Mouse (Mus musculus): ENCODE results near the gene Gm49383. TPM values are rescaled to one million over a fixed set of nuclear protein-coding genes. Genes with fewer than 3 reads are reported as not detected.
"Not testable (repeated sequence)": the region's sequence is repeated elsewhere in the genome, so short reads cannot be mapped to it uniquely, and the experiment has no call there.

Gene Gm49383
- total RNA-seq, 2 experiments from 2014 or later = 4.9 to 6.3 TPM

DNA sequence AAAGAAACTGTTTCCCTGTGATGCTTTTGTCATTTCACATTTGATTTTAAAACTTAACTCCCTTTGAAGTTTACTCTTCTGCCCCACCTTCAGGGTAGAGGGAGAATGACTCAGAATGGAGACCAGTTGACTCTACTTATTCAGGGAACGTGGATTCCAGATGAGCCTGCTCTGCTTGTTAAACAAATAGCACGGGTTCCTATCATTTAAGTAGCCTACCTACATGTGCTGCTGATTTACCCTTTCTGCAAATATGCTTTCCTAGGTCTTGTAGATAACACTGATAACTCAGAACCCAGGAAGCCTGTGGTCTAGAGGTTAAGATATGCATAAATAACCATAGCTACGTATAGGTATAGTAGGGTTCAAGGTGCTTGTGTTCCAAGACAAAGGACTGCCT is 32.0 kb downstream of the Gm49383 start:
- no peak for DNase-seq

DNA sequence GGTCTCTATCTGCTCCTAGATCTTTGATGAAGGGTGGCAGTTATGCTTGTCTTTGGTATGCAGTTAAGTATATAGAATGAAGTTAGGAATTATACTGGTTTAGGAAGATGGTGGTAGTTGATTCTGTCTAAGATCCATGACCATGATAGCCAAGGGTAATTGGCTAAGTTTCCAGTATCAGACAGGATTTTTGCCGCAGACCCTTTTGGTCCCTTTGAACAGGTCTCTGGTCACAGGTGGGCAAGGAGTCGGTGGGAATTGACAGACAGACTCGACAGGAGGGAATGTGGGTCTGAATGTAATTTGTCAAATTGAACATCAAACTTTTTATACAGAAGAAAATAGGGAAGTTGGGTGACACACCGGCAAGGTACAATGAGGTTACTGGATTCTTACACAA is 33.3 kb downstream of the Gm49383 start:
- DNase-seq = not testable (repeated sequence)

DNA sequence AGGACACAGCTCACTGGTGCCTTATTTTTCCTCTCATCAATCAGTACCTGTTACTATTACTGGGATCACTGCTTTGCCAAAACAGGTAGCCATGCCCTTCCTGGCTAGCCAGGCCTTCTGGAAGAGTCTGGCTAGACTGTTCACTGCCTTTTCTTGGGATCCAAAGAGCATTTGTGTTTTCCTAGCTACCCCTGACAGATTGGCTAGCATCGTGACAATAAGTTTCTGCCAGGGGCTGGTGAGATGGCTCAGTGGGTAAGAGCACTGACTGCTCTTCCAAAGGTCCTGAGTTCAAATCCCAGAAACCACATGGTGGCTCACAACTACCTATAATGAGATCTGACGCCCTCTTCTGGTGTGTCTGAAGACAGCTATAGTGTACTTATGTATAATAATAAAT is 36.2 kb downstream of the Gm49383 start:
- DNase-seq = not testable (repeated sequence)

DNA sequence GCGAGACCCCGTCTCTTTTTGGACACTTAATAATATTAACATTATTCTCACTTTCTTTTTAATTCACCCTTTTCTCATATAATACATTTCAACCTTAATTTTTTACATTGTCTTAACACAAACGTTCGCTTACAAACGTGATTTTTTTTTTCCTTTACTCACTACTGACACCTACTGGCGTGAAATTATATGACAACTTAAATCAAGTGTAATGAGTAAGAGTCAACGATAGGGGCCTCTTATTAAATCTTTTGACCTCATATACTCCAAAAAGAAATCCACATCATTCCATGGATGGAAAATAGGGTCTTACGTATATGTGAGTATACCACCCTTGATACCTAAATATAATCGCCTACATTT is 37.3 kb downstream of the Gm49383 start:
- DNase-seq = peak in 1 of 2 experiments; percentile 20

DNA sequence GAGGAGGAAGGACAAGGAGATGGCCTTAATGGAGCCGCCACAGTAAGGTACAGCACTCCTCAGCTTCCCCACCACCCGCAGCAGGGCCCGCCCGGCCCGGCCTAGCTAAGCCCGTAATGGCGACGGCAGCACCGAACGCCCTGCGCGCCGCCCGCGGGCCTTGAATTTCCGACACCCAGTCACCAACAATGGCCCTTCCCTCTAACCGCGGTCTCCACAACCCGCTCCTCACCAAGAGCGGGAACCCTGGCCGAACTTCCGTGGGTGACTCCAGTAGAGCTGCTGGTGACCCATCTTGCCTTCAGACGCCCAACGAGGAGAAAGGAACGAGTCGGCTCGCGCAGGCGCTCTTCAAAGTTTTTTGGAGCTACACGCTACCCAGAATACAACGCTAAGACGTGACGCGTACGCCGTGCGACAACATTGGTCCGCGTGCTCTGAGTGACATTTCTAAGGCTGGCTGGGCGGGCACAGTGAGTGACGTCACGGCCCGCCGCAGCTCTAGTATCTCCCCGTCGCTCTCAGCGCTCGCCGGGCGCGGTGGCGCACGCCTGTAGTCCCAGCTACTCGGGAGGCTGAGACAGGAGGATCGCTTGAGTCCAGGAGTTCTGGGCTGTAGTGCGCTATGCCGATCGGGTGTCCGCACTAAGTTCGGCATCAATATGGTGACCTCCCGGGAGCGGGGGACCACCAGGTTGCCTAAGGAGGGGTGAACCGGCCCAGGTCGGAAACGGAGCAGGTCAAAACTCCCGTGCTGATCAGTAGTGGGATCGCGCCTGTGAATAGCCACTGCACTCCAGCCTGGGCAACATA is 37.9 kb downstream of the Gm49383 start, which contains the start of gene Rps29:
Gene Rps29, minus strand, starts transcription at position 422 of the 813 bp plus-strand sequence.
- peak; percentile 95 to 96 for DNase-seq

DNA sequence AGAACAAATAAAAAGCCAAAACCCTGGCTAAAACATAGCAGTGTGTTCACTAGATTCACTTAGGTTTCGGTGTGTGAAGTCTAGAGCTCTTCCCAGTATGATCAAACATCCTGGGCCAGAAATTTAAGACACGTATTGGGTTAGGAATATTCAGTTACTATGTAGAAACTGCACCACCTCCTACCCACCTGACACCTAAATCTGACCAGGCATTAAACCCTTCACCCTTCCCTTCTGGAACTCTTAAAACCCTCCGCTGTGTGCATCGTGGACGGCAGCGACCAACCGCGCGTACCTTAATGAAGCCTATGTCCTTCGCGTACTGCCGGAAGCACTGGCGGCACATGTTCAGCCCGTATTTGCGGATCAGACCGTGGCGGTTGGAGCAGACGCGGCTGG is 38.5 kb downstream of the Gm49383 start:
- DNase-seq = no peak

DNA sequence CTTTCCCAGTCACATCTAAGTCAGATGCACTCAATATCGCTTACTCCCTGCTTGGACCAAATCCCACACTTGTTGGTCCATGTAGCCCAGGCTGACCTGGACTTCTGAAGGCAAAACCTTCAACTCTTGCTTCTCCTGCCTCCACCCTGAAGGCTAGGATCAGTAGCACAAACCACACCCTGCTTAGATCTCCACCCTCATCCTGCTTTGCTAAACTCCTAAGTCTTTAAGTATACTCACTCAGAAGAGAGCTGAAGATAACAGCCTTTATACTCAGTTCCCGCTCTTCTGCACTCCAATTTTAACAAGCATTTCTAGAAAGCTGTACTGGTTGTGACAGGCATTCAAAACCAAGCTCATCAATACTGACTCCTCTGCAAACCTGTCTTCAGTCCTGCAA is 39.8 kb downstream of the Gm49383 start:
- no peak for DNase-seq

DNA sequence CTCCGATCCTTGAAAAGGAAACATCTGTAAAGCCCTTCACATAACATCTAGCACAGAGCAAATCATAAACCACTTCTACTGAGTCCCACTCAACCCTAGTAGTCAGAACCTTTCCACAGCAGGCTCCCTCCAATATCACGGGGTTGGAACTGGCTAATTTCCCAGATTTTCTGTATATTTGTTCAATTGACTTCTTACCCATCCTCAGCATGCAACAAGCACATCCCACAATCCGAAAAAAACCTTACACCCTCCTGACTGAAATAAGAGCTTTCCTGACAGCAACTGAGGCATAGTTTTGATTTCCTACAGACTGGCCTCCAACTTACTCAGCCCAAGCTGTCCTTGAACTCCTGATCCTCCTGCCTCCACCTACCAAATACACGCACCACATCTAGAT is 40.5 kb downstream of the Gm49383 start:
- no peak for DNase-seq

DNA sequence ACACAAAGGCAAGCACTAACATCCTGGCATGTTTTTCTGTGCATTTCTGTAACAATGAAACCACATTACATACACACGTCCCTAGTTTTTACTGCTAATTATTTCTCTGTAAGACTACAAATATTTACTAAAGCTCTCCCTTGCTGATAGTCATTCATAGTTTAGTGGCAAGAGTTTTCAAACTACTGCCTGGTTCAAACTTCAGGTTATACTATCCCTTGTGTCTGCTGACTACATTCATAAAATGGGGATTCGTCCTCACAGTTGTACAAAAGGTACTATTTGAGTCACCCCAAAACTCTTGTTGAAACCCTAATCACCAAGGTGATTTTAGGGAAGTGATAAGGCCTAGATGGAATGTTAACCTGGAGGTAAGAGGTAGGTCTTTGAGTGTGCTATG is 41.0 kb downstream of the Gm49383 start:
- DNase-seq = no peak

DNA sequence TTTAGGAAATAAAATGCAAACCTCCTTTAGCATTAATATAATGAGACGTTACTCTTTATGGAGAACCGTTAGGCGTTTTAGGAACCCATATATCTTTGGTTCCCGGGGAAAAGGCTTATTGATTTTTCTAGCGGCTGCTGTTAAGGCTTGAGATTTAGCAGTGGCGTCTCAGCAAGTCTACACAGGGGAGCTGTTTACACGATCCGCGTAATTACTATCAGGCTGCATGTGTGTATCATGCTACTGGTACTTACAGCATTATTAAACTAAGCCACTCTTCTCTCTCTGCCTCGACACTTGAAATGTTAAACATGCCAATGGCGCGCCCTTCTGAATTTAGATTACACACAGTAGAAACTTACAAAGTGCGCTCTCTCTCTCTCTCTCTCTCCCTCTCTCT is 46.9 kb downstream of the Gm49383 start:
- DNase-seq = no peak

DNA sequence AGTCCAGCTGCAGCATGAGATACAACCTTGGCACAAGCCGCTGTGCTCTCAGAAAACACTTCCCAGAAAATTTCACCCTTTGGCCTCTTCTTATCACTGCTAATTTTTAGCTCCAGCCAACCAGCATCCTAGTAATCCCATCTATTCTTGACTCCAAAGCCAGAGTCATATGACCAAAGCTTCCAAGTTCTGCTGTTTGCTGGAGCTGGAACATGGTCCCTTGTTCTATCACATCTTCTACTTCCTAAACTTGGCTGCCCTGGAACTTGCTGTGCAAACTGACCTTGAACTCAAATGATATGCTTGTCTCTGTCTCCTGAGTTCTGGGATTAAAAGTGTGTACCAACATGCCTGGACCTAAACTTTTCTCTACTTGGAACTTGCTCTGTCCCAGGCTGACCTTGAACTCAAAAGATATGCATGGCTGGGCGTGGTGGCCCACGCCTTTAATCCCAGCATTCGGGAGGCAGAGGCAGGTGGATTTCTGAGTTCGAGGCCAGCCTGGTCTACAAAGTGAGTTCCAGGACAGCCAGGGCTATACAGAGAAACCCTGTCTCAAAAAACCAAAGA is 49.7 kb downstream of the Gm49383 start:
- no peak for DNase-seq

DNA sequence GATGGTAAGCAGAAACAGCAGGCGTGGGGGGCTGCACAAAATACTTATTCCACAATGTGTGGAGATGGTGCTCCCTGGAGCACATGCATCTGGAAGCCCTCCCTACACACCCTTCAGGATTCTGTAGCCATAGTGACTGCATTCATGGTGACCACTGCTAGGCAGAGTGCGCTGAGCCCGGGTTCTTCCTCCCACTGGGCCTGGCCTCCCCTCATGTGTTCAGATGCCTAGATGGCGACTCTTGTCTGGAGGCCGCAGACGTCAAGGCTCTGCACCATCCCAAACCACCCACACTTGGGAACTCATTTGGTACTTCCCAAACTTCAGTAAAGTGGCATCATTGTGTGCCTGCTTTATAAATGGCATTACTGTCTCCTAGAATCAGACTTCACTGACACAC is 53.4 kb downstream of the Gm49383 start:
- no peak for DNase-seq

DNA sequence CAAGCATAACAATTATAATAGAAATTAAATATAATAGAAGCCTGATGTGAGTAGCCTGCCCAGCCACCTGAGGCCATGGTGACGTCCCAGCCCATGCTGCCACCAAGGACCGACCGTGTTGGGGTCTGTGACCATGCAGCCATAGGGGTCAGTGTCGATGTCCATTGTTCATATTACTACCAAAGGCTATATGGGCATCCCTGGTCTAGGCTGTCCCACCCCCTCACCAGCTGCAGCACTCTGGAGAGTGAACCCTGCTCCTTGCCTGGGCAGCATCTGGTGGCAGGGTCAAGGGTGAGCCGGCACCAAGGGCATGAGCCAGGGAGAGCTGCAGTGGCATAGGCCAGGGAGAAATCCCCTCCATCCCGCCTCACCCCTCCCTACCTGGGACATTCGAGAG is 57.1 kb downstream of the Gm49383 start:
- DNase-seq = no peak

DNA sequence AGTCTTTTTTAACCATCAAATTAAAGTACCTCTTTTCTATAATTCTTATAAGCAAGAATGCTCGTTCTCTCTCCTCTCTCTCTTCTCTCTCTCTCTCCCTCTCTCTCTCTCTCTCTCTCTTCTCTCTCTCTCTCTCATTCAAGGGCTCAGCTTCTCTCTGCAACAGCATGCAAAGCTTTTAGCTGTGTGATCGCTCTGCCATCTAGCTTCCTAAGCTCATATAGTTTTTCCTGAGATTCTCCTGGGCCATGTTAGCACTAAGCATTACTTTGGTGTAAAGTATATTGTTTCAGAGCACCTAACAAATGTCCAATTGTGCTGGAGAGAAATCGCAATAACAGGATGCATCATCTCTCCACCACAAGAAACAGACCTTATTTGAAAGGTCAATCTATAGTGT is 57.7 kb downstream of the Gm49383 start:
- no peak for DNase-seq

Small RNA genes within 50 kb of the gene (microRNA-seq; reads per million reads assigned to microRNA genes)
- not detected for gene Gm47287
- gene Gm47295 = 3.5 reads per million, percentile 9 among the genes with 10 or more reads in this experiment

Other genes starting within 250 kb of the Gm49383 start
- gene Rps29, start 37.9 kb downstream of the Gm49383 start, total RNA-seq (2021) = 1,000 to 10,000 TPM; 1,319 to 1,411 TPM
- gene Lrr1, start 28.3 kb downstream of the Gm49383 start, total RNA-seq (2021) = under 1 TPM; 0.46 to 0.86 TPM
- gene Rpl36al, start 13.0 kb downstream of the Gm49383 start, total RNA-seq (2021) = 100 to 1,000 TPM; 617 to 646 TPM
- 10 to 100 TPM; 68.5 to 76.3 TPM for gene Mgat2, start 12.9 kb downstream of the Gm49383 start, total RNA-seq (2021)
- 1 to 10 TPM in 1 of 2 experiments, under 1 TPM in 1; 0.93 to 1.2 TPM for gene Dnaaf2, start 1.3 kb upstream of the Gm49383 start, total RNA-seq (2021)
- gene Gm49384, start 7.2 kb upstream of the Gm49383 start, total RNA-seq (2021) = 1 to 10 TPM; 4.8 to 5.7 TPM
- gene Pole2, start 31.1 kb upstream of the Gm49383 start, total RNA-seq (2021) = 1 to 10 TPM; 3.0 TPM
- gene Klhdc1, start 44.1 kb upstream of the Gm49383 start, total RNA-seq (2021) = 1 to 10 TPM; 4.9 to 8.0 TPM
- 10 to 100 TPM; 58.1 to 69.0 TPM for gene Klhdc2, start 99.6 kb upstream of the Gm49383 start, total RNA-seq (2021)
- gene Nemf, start 160.1 kb upstream of the Gm49383 start, total RNA-seq (2021) = 10 to 100 TPM; 43.7 to 45.6 TPM
- 100 to 1,000 TPM; 114 to 154 TPM for gene Arf6, start 175.0 kb upstream of the Gm49383 start, total RNA-seq (2021)
- gene Gm9887, start 175.4 kb upstream of the Gm49383 start, total RNA-seq (2021) = 1 to 10 TPM in 1 of 2 experiments, not detected in 1; 1.1 TPM